Mouse (Mus musculus) myocyte (in vitro differentiated cells): Measurements from ENCODE around the gene Myrip.

Experiments
- CEBPB ChIP-seq: IDR thresholded peaks from 2 replicates; pipeline ENCODE4 v1.6.1; 2011; ENCODE audit warnings: mild to moderate bottlenecking, moderate library complexity; ENCODE audit not compliant: poor library complexity, insufficient read depth, severe bottlenecking
- E2F4 ChIP-seq: IDR thresholded peaks from one replicate; pipeline ENCODE4 v1.6.1; 2011; ENCODE audit warnings: mild to moderate bottlenecking, control low read depth, moderate library complexity; ENCODE audit not compliant: insufficient read depth
- MAX ChIP-seq: IDR thresholded peaks from one replicate; pipeline ENCODE4 v1.6.1; 2011; ENCODE audit warnings: low read depth, mild to moderate bottlenecking, control low read depth
- MYOD1 ChIP-seq, 3 experiments: IDR thresholded peaks; one replicate each; pipeline ENCODE4 v1.6.1; 2011; ENCODE audit warnings: control low read depth in 2 of 3, low read depth in 2 of 3, mild to moderate bottlenecking in 2 of 3, moderate library complexity in 1 of 3; ENCODE audit not compliant: insufficient read length in 2 of 3, control insufficient read depth in 1 of 3
- MYOG ChIP-seq, 3 experiments: IDR thresholded peaks; one replicate each; pipeline ENCODE4 v1.6.1; 2011; ENCODE audit warnings: control low read depth in 2 of 3, low read depth in 2 of 3, mild to moderate bottlenecking in 2 of 3; ENCODE audit not compliant: insufficient read length in 2 of 3, control insufficient read depth in 1 of 3, insufficient read depth in 1 of 3
- POLR2A ChIP-seq: IDR thresholded peaks from one replicate; pipeline ENCODE4 v1.6.1; 2011; ENCODE audit warnings: low read depth, mild to moderate bottlenecking, control low read depth, moderate library complexity; ENCODE audit not compliant: insufficient read length
- POLR2AphosphoS2 ChIP-seq: IDR thresholded peaks from one replicate; pipeline ENCODE4 v1.6.1; 2011; ENCODE audit warnings: low read depth, control low read depth; ENCODE audit not compliant: insufficient read length
- REST ChIP-seq: IDR thresholded peaks from one replicate; pipeline ENCODE4 v1.6.1; 2011; ENCODE audit warnings: mild to moderate bottlenecking, control low read depth, moderate library complexity; ENCODE audit not compliant: insufficient read depth, insufficient read length
- USF1 ChIP-seq: IDR thresholded peaks from one replicate; pipeline ENCODE4 v1.6.1; 2011; ENCODE audit warnings: low read depth, mild to moderate bottlenecking, control low read depth, moderate library complexity

- no peak for TF ChIP-seq POLR2A
- no peak for TF ChIP-seq CEBPB
- TF ChIP-seq MAX: no peak
- no peak for TF ChIP-seq MYOG (IDR thresholded peaks at IDR 0.05; ENCODE audit: control insufficient read depth in 1 of 3, insufficient read depth in 1 of 3, insufficient read length in 2 of 3, low read depth in 2 of 3)
- TF ChIP-seq USF1: no peak
- TF ChIP-seq POLR2AphosphoS2: no peak
- no peak for TF ChIP-seq E2F4
- TF ChIP-seq REST: no peak
- TF ChIP-seq MYOD1 (IDR thresholded peaks at IDR 0.05; ENCODE audit: control insufficient read depth in 1 of 3, insufficient read length in 2 of 3, low read depth in 2 of 3): no peak
Measured at GRCm38 (mm10) chr9:120275226-120275625, 26.1 kb upstream of the Myrip start.
